Mouse (Mus musculus) neural tube, embryonic 13.5 days (tissue): ENCODE data around the gene Cd164l2. TPM values are rescaled to one million over a fixed set of nuclear protein-coding genes. Genes with fewer than 3 reads are reported as not detected.
A peak's percentile ranks its signal among the peaks of the same experiment; 100 is the strongest.

Source experiments
- ATAC-seq: fragments of 200-750 bp; cut with Nextera tagmentation; 2 replicates; pipeline ENCODE4 v1.8.0; 2017; ENCODE audit warnings: low read depth, mild to moderate bottlenecking, moderate TSS enrichment, moderate library complexity
- H3K27ac ChIP-seq: fragments of 300-500 bp; sonication (generic); replicated peaks from 2 replicates; pipeline ENCODE4 v1.5.1; 2015; ENCODE audit warnings: moderate library complexity, mild to moderate bottlenecking, inconsistent platforms
- H3K27me3 ChIP-seq: fragments of 300-500 bp; sonication (generic); 2 replicates; pipeline ENCODE4 v1.6.1; 2015; ENCODE audit warnings: mild to moderate bottlenecking, inconsistent platforms
- H3K36me3 ChIP-seq: fragments of 300-500 bp; sonication (generic); 2 replicates; pipeline ENCODE4 v1.6.1; 2015; ENCODE audit warnings: mild to moderate bottlenecking, inconsistent platforms
- H3K4me1 ChIP-seq: fragments of 300-500 bp; sonication (generic); replicated peaks from 2 replicates; pipeline ENCODE4 v1.6.1; 2015; ENCODE audit warnings: inconsistent platforms
- H3K4me2 ChIP-seq: fragments of 300-500 bp; sonication (generic); 2 replicates; pipeline ENCODE4 v1.6.1; 2015; ENCODE audit warnings: inconsistent platforms, mild to moderate bottlenecking, moderate library complexity
- H3K4me3 ChIP-seq: fragments of 300-500 bp; sonication (generic); 2 replicates; pipeline ENCODE4 v1.5.1; 2015; ENCODE audit warnings: mild to moderate bottlenecking, inconsistent platforms
- H3K9ac ChIP-seq: fragments of 300-500 bp; sonication (generic); 2 replicates; pipeline ENCODE4 v1.6.1; 2015; ENCODE audit warnings: moderate library complexity, mild to moderate bottlenecking, inconsistent platforms
- H3K9me3 ChIP-seq: fragments of 300-500 bp; sonication (generic); 2 replicates; pipeline ENCODE4 v1.6.1; 2016; ENCODE audit warnings: inconsistent platforms
- WGBS: fragments of 180-500 bp; shearing (Covaris S2); methylation state at CpG from one replicate; pipeline ENCODE4 v1.1.7; 2015; 5-methylcytosine and 5-hydroxymethylcytosine counted together
- polyA plus RNA-seq: library from polyadenylated mRNA; unstranded; fragments of >200 nt; fragmentation: Nextera tagmentation; extraction: Ambion mirVana; gene quantifications from 2 replicates; pipeline ENCODE4 v1.2.1, GENCODE M21; 2015

Gene Cd164l2
- polyA plus RNA-seq, 1 experiment from 2014 or later: 1.1 TPM

- no peaks in the 10 kb centered on the region for H3K9me3 ChIP-seq
- 43% methylated on average over 10 of the region's 10 CpGs for WGBS
- no peak for ATAC-seq
These were observed 21.5 kb downstream of the Cd164l2 start for GRCm38 (mm10) chr4:133233285-133233976.

GRCm38 (mm10) chr4:133234771-133235170 lies 22.8 kb downstream of the Cd164l2 start:
- Histone ChIP-seq H3K4me3 (no peak overlapping the region), H3K27me3 (peaks cover 14% of the 10 kb centered on the region), H3K9me3 (no peaks in the 10 kb centered on the region), H3K4me1 (no peaks in the 10 kb centered on the region), H3K36me3 (no peaks in the 10 kb centered on the region), H3K27ac (no peak overlapping the region), H3K9ac (no peak overlapping the region), H3K4me2 (no peak overlapping the region)
- WGBS: 68% methylated on average over 5 of the region's 5 CpGs
- no peak for ATAC-seq

More at GRCm38 (mm10) chr4:133233285-133233976, 21.5 kb downstream of the Cd164l2 start:
- no peaks in the 10 kb centered on the region for H3K4me1 ChIP-seq
- H3K4me3 ChIP-seq: no peak overlapping the region
- no peaks in the 10 kb centered on the region for H3K36me3 ChIP-seq
- no peak overlapping the region for H3K27ac ChIP-seq
- no peak overlapping the region for H3K4me2 ChIP-seq
- H3K9ac ChIP-seq: no peak overlapping the region
- H3K27me3 ChIP-seq: peaks cover 7% of the 10 kb centered on the region

- 78% methylated on average over 5 of the region's 5 CpGs for WGBS
- Histone ChIP-seq H3K9ac (no peak overlapping the region), H3K36me3 (no peaks in the 10 kb centered on the region), H3K4me3 (no peak overlapping the region), H3K27ac (no peak overlapping the region), H3K4me2 (no peak overlapping the region), H3K9me3 (no peaks in the 10 kb centered on the region), H3K4me1 (peaks cover 2% of the 10 kb centered on the region), H3K27me3 (peaks cover 20% of the 10 kb centered on the region)
- ATAC-seq: no peak
These were observed 23.5 kb downstream of the Cd164l2 start for GRCm38 (mm10) chr4:133235415-133235814.

GRCm38 (mm10) chr4:133237911-133238310 lies 26.0 kb downstream of the Cd164l2 start:
- H3K27ac ChIP-seq: no peak overlapping the region
- peaks cover 10% of the 10 kb centered on the region for H3K4me1 ChIP-seq
- no peaks in the 10 kb centered on the region for H3K9me3 ChIP-seq
- peaks cover 44% of the 10 kb centered on the region for H3K27me3 ChIP-seq
- no peak overlapping the region for H3K4me2 ChIP-seq
- no peak for ATAC-seq
- H3K36me3 ChIP-seq: no peaks in the 10 kb centered on the region
- 78% methylated on average over 4 of the region's 4 CpGs for WGBS
- H3K4me3 ChIP-seq: no peak overlapping the region
- H3K9ac ChIP-seq: no peak overlapping the region

GRCm38 (mm10) chr4:133240490-133240921 lies 28.6 kb downstream of the Cd164l2 start, which contains the start of gene Map3k6:
Gene Map3k6, plus strand, starts transcription at chr4:133240818.
- H3K4me3 ChIP-seq: peak within 1 kb of the TSS; percentile 53
- H3K27me3 ChIP-seq: peaks cover 63% of the 10 kb centered on the region
- H3K9me3 ChIP-seq: no peaks in the 10 kb centered on the region
- H3K4me2 ChIP-seq: peak within 1 kb of the TSS; percentile 79
- no peaks in the 10 kb centered on the region for H3K36me3 ChIP-seq
- peak within 1 kb of the TSS; percentile 68 for H3K9ac ChIP-seq
- 3% methylated on average over 16 of the region's 16 CpGs for WGBS
- peak; percentile 38; the same call in 1 of the 2 replicates for ATAC-seq
- peaks cover 10% of the 10 kb centered on the region for H3K4me1 ChIP-seq
- H3K27ac ChIP-seq: no peak within 1 kb of the TSS

- WGBS: under 1% methylated on average over 78 of the region's 78 CpGs
- peak; percentile 89 for ATAC-seq
- Histone ChIP-seq H3K4me1 (peaks cover 10% of the 10 kb centered on the region), H3K36me3 (no peaks in the 10 kb centered on the region), H3K4me2 (peak overlapping the region; percentile 79), H3K9ac (peak overlapping the region; percentile 68), H3K27ac (no peak overlapping the region), H3K4me3 (peak overlapping the region; percentile 53), H3K27me3 (peaks cover 62% of the 10 kb centered on the region), H3K9me3 (no peaks in the 10 kb centered on the region)
These were observed 29.3 kb downstream of the Cd164l2 start for GRCm38 (mm10) chr4:133240934-133241908.

- Histone ChIP-seq H3K4me2 (peak overlapping the region; percentile 79), H3K4me3 (peak overlapping the region; percentile 53), H3K36me3 (no peaks in the 10 kb centered on the region), H3K9me3 (no peaks in the 10 kb centered on the region), H3K27ac (no peak overlapping the region), H3K9ac (no peak overlapping the region), H3K4me1 (peaks cover 10% of the 10 kb centered on the region), H3K27me3 (peaks cover 69% of the 10 kb centered on the region)
- ATAC-seq: no peak
- 38% methylated on average over 11 of the region's 11 CpGs for WGBS
These were observed 30.0 kb downstream of the Cd164l2 start for GRCm38 (mm10) chr4:133241910-133242309.

GRCm38 (mm10) chr4:133242710-133243109 lies 30.8 kb downstream of the Cd164l2 start:
- ATAC-seq: no peak
- Histone ChIP-seq H3K9me3 (no peaks in the 10 kb centered on the region), H3K4me1 (peaks cover 10% of the 10 kb centered on the region), H3K9ac (no peak overlapping the region), H3K4me3 (no peak overlapping the region), H3K27ac (no peak overlapping the region), H3K36me3 (no peaks in the 10 kb centered on the region), H3K27me3 (peaks cover 77% of the 10 kb centered on the region), H3K4me2 (no peak overlapping the region)
- 46% methylated on average over 9 of the region's 9 CpGs for WGBS

- H3K27ac ChIP-seq: no peak overlapping the region
These were observed 31.6 kb downstream of the Cd164l2 start for GRCm38 (mm10) chr4:133243538-133243937.

GRCm38 (mm10) chr4:133244289-133244688 lies 32.4 kb downstream of the Cd164l2 start:
- Histone ChIP-seq H3K9me3 (no peaks in the 10 kb centered on the region), H3K27ac (no peak overlapping the region), H3K9ac (no peak overlapping the region), H3K4me2 (no peak overlapping the region), H3K36me3 (no peaks in the 10 kb centered on the region), H3K27me3 (peaks cover 87% of the 10 kb centered on the region), H3K4me1 (peaks cover 10% of the 10 kb centered on the region), H3K4me3 (no peak overlapping the region)
- ATAC-seq: no peak
- WGBS: 97% methylated on average over 1 of the region's 1 CpGs

More at GRCm38 (mm10) chr4:133243538-133243937, 31.6 kb downstream of the Cd164l2 start:
- ATAC-seq: no peak
- Histone ChIP-seq H3K27me3 (peaks cover 85% of the 10 kb centered on the region), H3K9ac (no peak overlapping the region), H3K4me2 (no peak overlapping the region), H3K4me1 (peaks cover 10% of the 10 kb centered on the region), H3K36me3 (no peaks in the 10 kb centered on the region), H3K9me3 (no peaks in the 10 kb centered on the region), H3K4me3 (no peak overlapping the region)
- 50% methylated on average over 13 of the region's 13 CpGs for WGBS

- Histone ChIP-seq H3K4me1 (peaks cover 12% of the 10 kb centered on the region), H3K4me3 (no peak overlapping the region), H3K27ac (no peak overlapping the region), H3K27me3 (peaks cover 89% of the 10 kb centered on the region), H3K36me3 (no peaks in the 10 kb centered on the region), H3K9ac (no peak overlapping the region), H3K4me2 (no peak overlapping the region), H3K9me3 (no peaks in the 10 kb centered on the region)
- ATAC-seq: no peak
- 33% methylated on average over 15 of the region's 15 CpGs for WGBS
These were observed 35.1 kb downstream of the Cd164l2 start for GRCm38 (mm10) chr4:133247072-133247471.
